Mouse (Mus musculus) WW6 (cell line): ENCODE data around the gene Lpar1.

ENCODE experiments used
- DNase-seq: peaks from one replicate; pipeline ENCODE4 v3.0.0-alpha.2; 2013; ENCODE audit warnings: low read depth, low spot score

Gene Lpar1

GRCm38 (mm10) chr4:58553631-58554358 lies at the start of gene Lpar1:
TSS of gene Lpar1 (minus strand) at chr4:58553898.
- DNase-seq, result peak; percentile 40

- DNase-seq, result no peak
Measured at GRCm38 (mm10) chr4:58585942-58586341, 32.2 kb upstream of the Lpar1 start.

- DNase-seq, result no peak
Measured at GRCm38 (mm10) chr4:58581191-58581590, 27.5 kb upstream of the Lpar1 start.

GRCm38 (mm10) chr4:58580516-58580915 lies 26.8 kb upstream of the Lpar1 start:
- no peak for DNase-seq

GRCm38 (mm10) chr4:58580098-58580497 lies 26.4 kb upstream of the Lpar1 start:
- no peak for DNase-seq

- DNase-seq, result no peak
Measured at GRCm38 (mm10) chr4:58578488-58578887, 24.8 kb upstream of the Lpar1 start.

- no peak for DNase-seq
Measured at GRCm38 (mm10) chr4:58577382-58578048, 23.8 kb upstream of the Lpar1 start.

- no peak for DNase-seq
Measured at GRCm38 (mm10) chr4:58575831-58576230, 22.1 kb upstream of the Lpar1 start.

- DNase-seq, result no peak
Measured at GRCm38 (mm10) chr4:58574024-58574423, 20.3 kb upstream of the Lpar1 start.

- DNase-seq, result no peak
Measured at GRCm38 (mm10) chr4:58572446-58572845, 18.7 kb upstream of the Lpar1 start.

- no peak for DNase-seq
Measured at GRCm38 (mm10) chr4:58571661-58572060, 18.0 kb upstream of the Lpar1 start.

GRCm38 (mm10) chr4:58571232-58571631 lies 17.5 kb upstream of the Lpar1 start:
- DNase-seq, result no peak

- DNase-seq, result no peak
Measured at GRCm38 (mm10) chr4:58568486-58568885, 14.8 kb upstream of the Lpar1 start.

- DNase-seq, result no peak
Measured at GRCm38 (mm10) chr4:58562776-58563175, 9.1 kb upstream of the Lpar1 start.

- no peak for DNase-seq
Measured at GRCm38 (mm10) chr4:58557001-58557400, 3.3 kb upstream of the Lpar1 start.

- DNase-seq, result no peak
Measured at GRCm38 (mm10) chr4:58554359-58554838, 701 bp upstream of the Lpar1 start.

GRCm38 (mm10) chr4:58552731-58553630 lies 717 bp downstream of the Lpar1 start:
- DNase-seq, result peak; percentile 40

GRCm38 (mm10) chr4:58552229-58552628 lies 1.5 kb downstream of the Lpar1 start:
- DNase-seq, result no peak

GRCm38 (mm10) chr4:58551820-58552219 lies 1.9 kb downstream of the Lpar1 start:
- DNase-seq, result peak; percentile 53

GRCm38 (mm10) chr4:58547725-58548124 lies 6.0 kb downstream of the Lpar1 start:
- DNase-seq, result no peak

GRCm38 (mm10) chr4:58547273-58547565 lies 6.5 kb downstream of the Lpar1 start:
- no peak for DNase-seq
